Mouse (Mus musculus): Measurements from ENCODE around the gene Nudt21.

The Nudt21 gene

DNA sequence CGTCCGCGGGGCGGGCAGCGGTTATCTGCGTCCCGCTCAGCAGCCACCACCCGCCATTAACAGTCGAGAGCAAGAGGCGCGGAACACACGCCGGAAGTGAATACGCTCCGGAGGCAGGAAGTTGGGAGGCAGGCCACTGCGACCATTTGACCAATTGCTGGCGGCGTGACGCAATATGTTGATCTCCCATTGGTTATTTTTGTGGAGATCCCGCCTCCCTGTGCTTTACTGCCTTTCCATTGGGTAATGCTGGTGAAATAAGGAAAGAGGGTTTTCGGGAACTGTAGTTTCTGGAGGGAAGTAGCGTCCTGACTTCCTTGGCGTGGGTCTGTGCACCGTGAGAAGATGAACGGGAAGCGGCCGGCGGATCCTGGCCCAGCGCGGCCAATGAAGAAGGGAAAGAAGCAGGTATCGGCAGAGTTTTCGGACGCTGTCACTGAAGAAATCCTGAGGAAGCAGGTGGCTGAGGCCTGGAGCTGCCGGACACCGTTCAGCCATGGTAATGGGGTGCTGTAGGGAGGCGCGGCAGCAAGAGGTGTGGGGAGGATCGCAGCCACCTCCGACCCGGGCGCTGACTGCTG, at the start of gene Nudt21, which contains the start of gene Ogfod1:
Gene Nudt21 (minus strand): TSS at position 88 of the 581 bp plus-strand sequence.
Gene Ogfod1 (plus strand): TSS at position 255 of the 581 bp plus-strand sequence.
- DNase-seq: peak; percentile 90

DNA sequence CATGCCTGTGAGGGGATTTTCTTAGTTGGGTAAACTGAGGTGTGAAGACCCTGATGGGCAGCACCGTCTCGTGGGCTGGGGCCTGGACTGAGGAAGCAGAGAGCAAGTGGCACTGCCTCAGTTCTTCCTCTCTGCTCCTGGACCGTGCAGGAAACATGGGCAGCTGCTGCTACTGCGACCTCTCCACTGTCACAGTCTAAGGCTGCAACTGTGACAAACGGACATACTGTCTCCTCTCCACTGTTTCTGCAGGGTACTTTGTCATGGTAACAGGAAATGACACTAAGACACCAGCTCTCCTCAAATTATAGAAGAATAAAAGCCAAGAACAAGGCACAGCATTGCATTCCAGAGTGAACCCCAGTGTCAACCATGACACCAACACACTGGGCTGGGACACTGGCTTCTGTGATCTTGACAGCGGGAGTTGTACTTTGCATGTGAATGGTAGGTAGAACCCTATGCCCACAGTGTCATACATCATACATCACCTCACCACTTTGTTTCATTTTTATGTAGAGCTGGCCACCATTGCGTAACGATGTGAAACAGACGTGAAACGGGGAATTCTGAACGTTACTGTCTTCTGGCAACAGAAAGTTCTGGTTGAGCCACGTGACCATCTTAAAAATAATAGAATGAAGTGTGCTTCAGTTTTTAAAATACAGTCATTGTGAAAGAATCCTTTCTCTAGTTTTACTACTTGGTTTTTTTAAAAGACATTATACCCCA, 39.8 kb upstream of the Nudt21 start:
- no peak for DNase-seq

- no peak for DNase-seq
Observed at GRCm38 (mm10) chr8:94068793-94069192, 32.0 kb upstream of the Nudt21 start.

GRCm38 (mm10) chr8:94066121-94066863, 29.5 kb upstream of the Nudt21 start:
- no peak for DNase-seq

- DNase-seq: peak; percentile 75
Observed at GRCm38 (mm10) chr8:94057157-94057854, 20.5 kb upstream of the Nudt21 start.

DNA sequence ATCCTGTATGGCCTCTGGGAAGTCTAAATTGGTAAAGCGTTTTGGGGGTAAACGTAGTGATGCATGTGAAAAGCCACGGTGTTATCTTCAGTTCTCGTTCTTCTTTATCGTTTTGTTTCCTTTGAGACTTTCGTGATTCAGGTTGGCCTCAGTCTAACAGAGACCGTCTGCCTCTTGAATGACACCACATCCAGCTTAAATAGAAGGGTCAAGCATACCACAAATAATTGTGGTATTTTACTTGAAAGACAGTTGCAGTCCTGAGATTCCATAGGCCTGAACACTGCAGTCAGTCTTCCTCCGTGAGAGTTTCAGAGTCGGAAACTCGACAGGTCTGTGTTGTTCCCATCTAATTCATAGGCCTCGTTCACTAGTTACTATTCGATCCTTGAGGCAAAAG, 15.9 kb upstream of the Nudt21 start:
- no peak for DNase-seq

GRCm38 (mm10) chr8:94047845-94048244, 11.0 kb upstream of the Nudt21 start:
- DNase-seq: no peak

DNA sequence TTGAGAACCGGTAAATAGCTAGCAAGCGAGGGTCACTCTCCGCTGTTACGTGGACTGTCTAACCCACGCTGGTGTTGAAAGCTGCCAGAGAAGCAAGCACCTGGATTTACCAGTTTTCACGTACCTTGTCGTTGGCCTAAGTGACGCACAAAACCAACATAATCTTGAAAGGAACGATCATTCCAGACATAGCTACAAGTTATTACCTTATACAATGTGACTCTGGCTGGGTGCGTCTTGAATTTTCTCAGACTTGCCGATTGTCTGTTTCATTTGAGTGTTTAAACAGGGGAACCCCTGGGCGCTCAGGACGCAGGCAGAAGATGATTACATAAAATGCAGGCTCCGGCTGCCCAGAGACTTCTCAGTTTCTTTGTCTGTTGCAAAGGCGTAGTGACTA, 975 bp upstream of the Nudt21 start:
- DNase-seq: no peak

DNA sequence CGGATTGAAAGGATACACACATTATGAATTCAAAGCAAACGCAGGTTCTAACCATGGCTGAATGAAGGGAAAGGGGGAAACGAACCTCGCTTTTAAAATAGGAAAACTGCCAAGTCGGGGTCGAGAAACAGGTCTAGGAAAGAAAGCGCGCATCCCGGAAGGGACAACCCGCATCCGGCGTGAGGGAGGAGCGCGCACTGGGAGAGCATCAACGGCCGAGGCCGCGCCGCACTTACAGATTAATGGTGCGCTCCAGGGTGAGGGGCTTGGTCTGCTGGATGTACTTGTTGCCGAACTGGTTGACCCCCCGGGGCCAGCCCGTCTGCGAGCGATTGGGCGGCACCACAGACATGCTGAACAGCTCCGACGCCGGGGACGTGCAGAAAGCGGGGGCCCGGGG, 290 bp downstream of the Nudt21 start:
- peak; percentile 64 for DNase-seq

GRCm38 (mm10) chr8:94035200-94035599, 1.6 kb downstream of the Nudt21 start:
- no peak for DNase-seq

GRCm38 (mm10) chr8:94033601-94034000, 3.2 kb downstream of the Nudt21 start:
- DNase-seq: no peak

DNA sequence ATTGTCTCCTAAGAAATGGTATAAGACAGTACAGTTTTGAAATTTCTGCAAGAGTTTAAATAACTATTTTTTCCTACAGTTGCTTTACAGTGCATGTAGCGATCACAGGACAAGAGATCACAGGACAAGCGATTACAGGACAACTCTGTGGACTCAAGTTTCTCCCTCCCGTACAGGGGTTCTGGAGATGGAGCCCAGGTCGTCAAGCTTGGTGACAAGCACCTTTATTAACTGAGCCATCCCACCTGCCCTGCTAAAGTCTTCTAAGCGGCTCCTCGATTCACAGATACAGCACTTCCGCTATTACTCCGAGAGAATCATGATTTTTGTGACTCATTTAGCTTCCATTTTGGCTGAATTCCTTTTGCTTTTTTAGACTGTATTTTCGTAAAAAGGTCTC, 7.1 kb downstream of the Nudt21 start:
- no peak for DNase-seq

DNA sequence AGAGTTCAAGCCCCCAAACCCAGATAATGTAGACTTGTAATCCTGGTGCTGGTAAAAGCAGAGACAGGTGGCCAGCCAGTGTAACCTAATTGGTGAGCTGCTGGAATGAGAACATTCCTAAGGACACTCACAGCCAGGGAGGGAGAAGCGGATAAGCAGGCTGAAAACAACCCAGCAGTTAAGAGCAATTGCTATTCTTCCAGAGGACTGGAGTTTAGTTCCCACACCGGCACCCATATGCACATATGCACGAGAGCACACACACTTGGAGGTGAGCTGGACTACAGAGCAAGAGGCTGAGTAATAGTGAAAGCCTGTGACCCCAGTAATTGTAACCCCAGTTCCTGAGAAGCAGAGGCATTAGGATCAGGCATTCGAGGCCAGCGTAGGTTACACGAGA, 12.9 kb downstream of the Nudt21 start:
- DNase-seq: no peak

- DNase-seq: no peak
Observed at GRCm38 (mm10) chr8:94013026-94013612, 23.7 kb downstream of the Nudt21 start.

DNA sequence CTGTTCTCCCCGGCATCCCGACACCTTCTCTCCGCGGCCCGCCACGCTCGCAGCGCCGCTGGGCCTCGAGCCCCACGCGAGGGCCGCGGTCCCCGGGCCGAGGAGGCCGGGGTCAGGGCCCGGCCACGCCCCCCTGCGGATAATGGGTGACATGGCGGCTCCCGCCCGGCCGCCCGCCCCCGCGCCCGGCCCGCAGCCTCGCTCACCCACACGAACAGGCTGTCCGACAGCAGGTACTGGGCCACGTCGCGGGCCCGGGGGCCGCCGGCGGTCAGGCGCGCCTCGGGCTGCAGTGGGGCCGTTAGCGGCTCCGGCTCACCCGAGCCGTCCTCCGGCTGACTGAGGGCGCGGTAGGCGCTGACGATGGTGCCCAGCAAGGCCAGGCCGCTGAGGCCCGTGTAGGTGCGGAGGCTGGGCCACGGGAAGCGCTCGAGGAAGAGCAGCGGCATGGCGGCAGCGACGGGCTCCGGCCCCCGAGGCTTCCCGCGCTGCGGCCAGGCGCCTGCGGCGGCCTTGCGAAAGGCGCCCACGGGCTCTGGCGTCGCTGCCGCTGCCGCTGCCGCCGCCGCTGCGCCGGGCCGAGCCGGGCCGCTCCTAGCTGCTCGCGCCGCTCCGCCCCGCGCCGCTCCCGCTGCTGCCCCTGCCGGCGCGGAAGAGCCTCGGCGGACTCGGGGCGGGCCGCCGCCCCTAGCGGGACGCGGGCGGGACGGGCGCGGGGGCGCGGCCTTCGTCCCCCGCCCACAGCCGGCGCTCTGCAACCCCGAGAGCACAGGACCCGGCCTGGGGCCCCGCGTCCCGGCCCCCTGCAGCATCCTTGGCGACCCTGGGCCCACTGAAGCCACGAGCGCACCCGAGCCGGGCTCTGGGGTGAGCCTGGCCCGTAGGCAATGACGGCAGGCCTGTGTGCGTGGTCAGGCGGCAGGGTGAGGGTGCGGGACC, 24.5 kb downstream of the Nudt21 start, which contains the start of gene Amfr:
Gene Amfr (minus strand): TSS at position 830 of the 939 bp plus-strand sequence.
- DNase-seq: peak; percentile 44

GRCm38 (mm10) chr8:94011076-94012012, 25.5 kb downstream of the Nudt21 start:
- DNase-seq: no peak

DNA sequence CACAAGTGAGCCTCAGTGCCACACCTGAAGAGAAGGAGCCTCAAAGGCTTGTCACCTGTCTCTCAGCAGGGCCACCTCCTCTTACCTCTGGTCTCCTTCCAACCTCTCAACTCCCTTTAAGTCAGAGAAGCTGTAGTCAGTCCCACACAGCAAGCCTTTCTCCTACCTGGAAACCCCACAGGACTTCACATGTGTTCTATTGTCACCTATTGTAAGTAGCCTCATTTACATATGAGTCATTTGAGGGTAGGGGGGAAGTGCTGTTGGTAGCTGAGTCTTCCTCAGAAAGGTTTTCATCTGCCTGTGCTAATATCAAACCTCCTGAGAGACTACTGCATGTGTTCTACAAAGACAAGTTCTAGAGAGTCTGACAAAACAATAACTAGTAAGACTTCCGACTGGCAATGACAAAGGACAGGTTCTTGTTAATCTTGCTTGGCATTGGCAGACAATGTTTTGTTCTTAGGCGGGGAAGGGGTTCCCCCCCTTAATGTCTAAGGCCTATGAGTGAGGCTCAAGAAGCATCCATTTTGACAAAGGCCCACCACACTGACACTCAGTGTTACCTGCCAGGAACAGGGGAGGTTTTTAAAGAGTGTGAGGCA, 26.6 kb downstream of the Nudt21 start:
- no peak for DNase-seq

DNA sequence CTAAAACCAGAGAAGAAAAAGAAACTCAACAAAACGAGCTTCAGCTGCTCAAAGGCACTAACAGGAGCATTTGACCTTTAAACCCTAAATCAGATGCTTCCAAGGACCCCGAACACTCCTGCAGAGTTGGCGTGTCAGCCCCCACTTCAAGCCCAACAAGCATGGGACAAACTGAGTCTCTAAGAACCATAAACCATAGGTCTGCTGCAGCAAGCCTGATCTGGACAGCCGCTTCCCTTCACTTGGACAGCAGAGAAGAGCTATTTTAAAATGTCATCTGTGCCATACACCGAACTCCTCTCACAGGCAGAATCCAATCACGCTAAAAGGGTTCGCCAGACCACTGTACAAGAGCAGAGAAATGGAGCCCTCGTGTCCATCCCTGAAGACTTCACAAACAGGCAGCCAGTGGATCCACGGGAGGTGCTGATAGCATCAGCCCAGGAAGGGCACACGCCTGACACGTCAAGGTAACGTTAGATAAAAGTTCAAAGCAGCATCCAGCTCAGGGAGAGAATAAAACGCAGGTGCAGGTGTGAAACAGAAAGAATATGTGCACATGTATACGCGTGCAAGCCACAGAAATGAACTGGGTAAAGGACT, 27.5 kb downstream of the Nudt21 start:
- DNase-seq: no peak

- no peak for DNase-seq
Observed at GRCm38 (mm10) chr8:94004139-94004538, 32.7 kb downstream of the Nudt21 start.

DNA sequence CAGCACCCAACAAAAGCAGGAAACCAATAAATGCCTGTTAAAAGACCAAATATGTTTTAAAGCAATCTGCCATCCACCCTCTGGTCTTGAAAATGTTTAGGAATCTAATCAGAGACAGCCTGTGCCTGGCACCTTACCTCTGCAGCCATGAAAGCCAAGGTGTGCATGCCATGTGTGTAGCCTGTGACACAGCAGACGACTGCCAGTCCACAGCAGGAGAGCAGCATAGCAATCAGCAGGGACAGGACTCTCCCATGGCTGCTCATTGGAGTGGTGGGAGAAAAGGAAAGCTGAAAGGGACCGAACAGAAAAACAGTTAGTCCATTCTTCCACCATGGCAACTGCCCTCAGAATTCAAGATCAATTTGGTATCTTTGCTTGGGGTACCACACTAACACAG, 37.9 kb downstream of the Nudt21 start:
- DNase-seq: no peak
